Mouse (Mus musculus) c-Kit-negative CD71-positive TER-119-positive erythroid progenitor cells, embryonic 14.5 days (primary cell): Measurements from ENCODE around the gene Tbce.
"Not testable (repeated sequence)": the region's sequence is repeated elsewhere in the genome, so short reads cannot be mapped to it uniquely, and the experiment has no call there.

Experiments
- DNase-seq: peaks from one replicate; pipeline ENCODE4 v3.0.0-alpha.2; 2013; ENCODE audit warnings: low read depth, low spot score

Tbce gene

GRCm38 (mm10) chr13:14039292-14039965 is at the start of gene Tbce:
Tbce (minus strand) TSS chr13:14039638.
- peak; percentile 84 for DNase-seq

GRCm38 (mm10) chr13:14088669-14089068 is 49.2 kb upstream of the Tbce start:
- DNase-seq = no peak

GRCm38 (mm10) chr13:14075326-14075725 is 35.9 kb upstream of the Tbce start:
- no peak for DNase-seq

DNA sequence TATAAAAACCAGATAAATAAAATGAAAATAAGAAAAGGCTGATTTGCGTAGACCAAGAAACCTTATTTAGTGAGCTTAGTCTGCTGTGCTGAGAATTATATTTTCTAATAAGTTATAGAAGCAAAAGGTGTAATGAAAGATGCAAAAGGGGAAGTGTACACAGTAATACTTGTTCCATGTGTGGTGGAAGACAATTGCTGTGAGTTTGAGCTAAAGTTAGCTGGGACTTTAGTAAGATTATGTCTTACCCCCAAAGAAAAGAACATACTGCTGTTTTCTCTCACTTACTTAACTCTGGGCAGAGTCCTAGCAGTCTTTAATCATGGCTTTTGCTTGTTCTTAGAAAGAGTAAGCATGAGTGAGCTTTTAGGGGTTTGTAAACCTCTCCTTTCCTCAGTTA is 34.9 kb upstream of the Tbce start:
- no peak for DNase-seq

- DNase-seq = no peak
These were observed 29.9 kb upstream of the Tbce start for GRCm38 (mm10) chr13:14069291-14069690.

- no peak for DNase-seq
These were observed 28.6 kb upstream of the Tbce start for GRCm38 (mm10) chr13:14068035-14068434.

DNA sequence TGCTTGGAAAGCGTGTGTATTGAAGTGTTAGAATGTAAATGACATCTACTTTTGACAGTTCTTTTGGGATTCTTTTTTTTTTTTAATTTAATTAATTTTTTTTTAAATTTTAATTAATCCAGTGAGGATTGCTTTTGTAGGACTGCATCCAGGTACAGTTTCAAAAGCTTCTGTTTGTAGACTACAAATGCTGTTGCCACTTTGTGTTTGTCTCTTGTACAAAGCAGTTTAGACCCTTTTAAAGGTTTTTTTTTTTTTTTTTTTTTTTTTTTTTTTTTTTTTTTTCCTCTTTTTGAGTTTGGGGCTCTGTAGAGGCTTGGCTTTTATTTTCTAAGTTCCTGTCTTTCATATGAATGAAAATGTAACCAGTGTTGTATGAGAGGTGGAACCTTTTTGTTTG is 26.3 kb upstream of the Tbce start:
- no peak for DNase-seq

DNA sequence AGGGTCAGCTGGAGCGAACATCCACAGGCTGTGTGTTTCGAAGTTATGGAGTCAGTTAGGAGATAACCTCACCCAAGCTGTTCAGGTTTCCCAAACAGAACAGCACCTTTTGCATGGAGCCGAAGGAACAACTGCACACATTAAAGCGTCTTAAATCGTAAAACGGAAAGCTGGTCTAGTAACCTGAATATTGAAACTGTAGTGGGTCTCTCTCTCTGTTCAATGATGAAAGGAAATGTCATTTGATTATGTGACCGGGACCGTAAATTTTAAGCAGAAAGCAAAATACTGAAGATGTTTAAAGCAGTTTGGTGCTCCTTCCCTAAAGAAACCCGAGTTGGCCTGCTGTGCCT is 25.6 kb upstream of the Tbce start:
- no peak for DNase-seq

- peak; percentile 25 for DNase-seq
These were observed 25.0 kb upstream of the Tbce start for GRCm38 (mm10) chr13:14064341-14065027.

DNA sequence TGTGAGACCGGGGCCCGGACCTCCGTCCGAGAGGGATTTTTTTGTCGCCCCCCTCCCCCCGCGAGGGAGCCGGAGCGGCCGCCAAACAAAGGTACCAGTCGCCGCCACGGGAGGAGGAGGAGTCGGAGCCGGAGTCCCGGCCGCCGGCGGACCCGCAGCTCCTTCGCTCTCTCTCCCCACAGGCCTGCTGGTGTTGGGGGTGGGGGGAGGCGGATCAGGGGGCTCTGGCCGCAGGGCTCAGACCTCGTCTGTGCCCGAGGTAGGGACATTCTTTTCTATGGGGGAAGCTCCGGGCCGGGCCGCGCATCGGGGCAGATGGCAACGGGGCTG is 24.5 kb upstream of the Tbce start:
- no peak for DNase-seq

GRCm38 (mm10) chr13:14063013-14063941 is 23.8 kb upstream of the Tbce start, which contains the start of the genes Arid4b and Ggps1:
Arid4b (plus strand) TSS chr13:14063232.
Ggps1 (minus strand) TSS chr13:14063488.
- DNase-seq = peak; percentile 96

GRCm38 (mm10) chr13:14062209-14063012 is 23.0 kb upstream of the Tbce start:
- DNase-seq = peak; percentile 26

- DNase-seq = no peak
These were observed 20.1 kb upstream of the Tbce start for GRCm38 (mm10) chr13:14059582-14059981.

- DNase-seq = no peak
These were observed 17.4 kb upstream of the Tbce start for GRCm38 (mm10) chr13:14056801-14057200.

DNA sequence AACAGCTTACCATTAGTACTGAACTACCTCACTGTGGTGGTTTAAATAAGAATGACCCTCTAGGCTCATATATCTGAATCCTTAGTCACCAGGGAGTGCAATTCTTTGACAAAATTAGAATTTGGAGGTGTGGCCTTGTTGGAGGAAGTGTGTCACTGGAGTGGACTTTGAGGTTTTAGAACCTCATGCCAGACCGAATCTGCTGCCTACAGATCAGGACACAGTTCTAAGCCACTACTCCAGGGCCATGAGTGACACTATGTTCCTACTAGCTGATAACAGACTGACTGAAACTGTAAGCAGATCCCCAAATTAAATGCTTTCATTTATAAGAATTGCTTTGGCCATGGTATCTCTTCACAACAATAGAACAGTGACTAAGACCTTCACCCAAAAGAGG is 10.4 kb upstream of the Tbce start:
- no peak for DNase-seq

DNA sequence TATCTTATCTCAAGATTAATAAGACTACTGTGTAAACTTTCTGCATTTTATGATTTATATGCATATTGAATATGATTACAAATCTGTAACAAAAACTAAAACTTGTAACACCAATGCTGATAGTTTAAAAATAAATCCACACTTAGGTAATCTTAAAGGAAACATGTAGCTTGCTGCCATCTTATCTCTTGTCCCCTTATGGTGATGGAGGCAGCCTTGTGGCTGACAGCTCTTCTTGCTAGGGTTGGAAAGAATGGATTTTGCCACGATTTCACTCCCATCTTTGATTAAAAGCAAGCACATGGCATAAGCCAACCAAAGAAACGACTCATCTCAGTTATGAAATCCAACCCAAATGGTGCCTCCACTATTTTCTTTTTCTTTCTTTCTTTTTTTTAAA is 5.1 kb upstream of the Tbce start:
- DNase-seq = no peak

GRCm38 (mm10) chr13:14043851-14044250 is 4.4 kb upstream of the Tbce start:
- DNase-seq = no peak

DNA sequence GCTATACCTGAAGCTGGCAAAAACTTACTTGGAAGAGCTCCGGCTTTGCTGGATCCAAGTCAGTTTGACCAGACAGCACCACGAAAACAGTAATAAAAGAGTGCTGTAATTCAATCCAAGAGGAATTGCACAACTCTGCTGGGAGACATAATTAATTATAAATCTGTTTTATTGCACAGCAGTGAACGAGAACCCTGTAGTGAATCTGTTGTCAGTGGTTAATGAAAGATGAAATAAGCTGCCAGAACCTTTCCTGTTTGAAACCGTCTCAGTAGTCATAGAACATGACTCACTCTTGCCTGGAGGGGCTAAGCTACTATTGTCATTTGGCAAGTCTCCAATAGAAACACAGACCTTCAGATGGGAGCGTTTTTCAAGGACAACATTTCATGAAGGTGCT is 748 bp upstream of the Tbce start:
- no peak for DNase-seq

GRCm38 (mm10) chr13:14038911-14039291 is 537 bp downstream of the Tbce start:
- no peak for DNase-seq

GRCm38 (mm10) chr13:14035875-14036630 is 3.4 kb downstream of the Tbce start:
- no peak for DNase-seq

DNA sequence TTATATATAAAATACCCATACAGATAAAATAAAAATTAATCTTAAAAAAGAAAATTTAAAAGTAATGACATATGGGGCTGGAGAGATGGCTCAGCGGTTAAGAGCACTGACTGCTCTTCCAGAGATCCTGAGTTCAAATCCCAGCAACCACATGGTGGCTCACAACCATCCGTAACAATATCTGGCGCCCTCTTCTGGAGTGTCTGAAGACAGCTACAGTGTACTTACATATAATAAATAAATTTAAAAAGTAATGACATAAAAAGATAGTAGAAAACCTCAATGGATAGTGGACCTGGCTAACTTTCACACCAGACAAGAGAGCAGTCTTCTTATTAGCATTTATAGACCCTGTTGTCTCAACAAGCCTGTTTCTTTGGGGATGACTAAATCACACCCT is 4.1 kb downstream of the Tbce start:
- not testable (repeated sequence) for DNase-seq
